Mouse (Mus musculus) MEL (cell line): ENCODE measurements around the gene Abca17. TPM values are rescaled to one million over a fixed set of nuclear protein-coding genes. Genes with fewer than 3 reads are reported as not detected.

Experiments
- DNase-seq: peaks from one replicate; pipeline ENCODE4 v3.0.0; 2011; ENCODE audit warnings: low read depth, low spot score
- H3K27ac ChIP-seq: 2 replicates; pipeline ENCODE4 v1.5.1; 2012; ENCODE audit warnings: low read depth, mild to moderate bottlenecking, control low read depth, low read length, moderate library complexity; ENCODE audit not compliant: control insufficient read depth
- H3K27me3 ChIP-seq, 2 experiments: fragments of 150-350 bp in 1 of 2; sonication (generic) in 1 of 2; 2 replicates each; pipeline ENCODE4 v1.6.1; 2012; ENCODE audit warnings: low read length in 2 of 2, mild to moderate bottlenecking in 2 of 2, improper control_type of control experiment in 1 of 2, moderate library complexity in 1 of 2; ENCODE audit not compliant: insufficient read depth in 2 of 2, control insufficient read depth in 1 of 2
- H3K36me3 ChIP-seq, 2 experiments: 2 replicates each; pipeline ENCODE4 v1.6.1; 2012 to 2014; ENCODE audit warnings: low read length in 2 of 2, improper control_type of control experiment in 1 of 2, inconsistent platforms in 1 of 2, mild to moderate bottlenecking in 1 of 2; ENCODE audit not compliant: insufficient read depth in 2 of 2, control insufficient read depth in 1 of 2
- H3K4me1 ChIP-seq, 2 experiments: fragments of 150-350 bp in 1 of 2; sonication (generic) in 1 of 2; 2 replicates each; pipeline ENCODE4 v1.6.1; 2012; ENCODE audit warnings: low read length in 2 of 2, improper control_type of control experiment in 1 of 2, mild to moderate bottlenecking in 1 of 2; ENCODE audit not compliant: insufficient read depth in 2 of 2, control insufficient read depth in 1 of 2
- H3K4me3 ChIP-seq, 2 experiments: fragments of 150-350 bp in 1 of 2; sonication (generic) in 1 of 2; 2 replicates each; pipeline ENCODE4 v1.5.1; 2012; ENCODE audit warnings: low read depth in 2 of 2, low read length in 2 of 2, mild to moderate bottlenecking in 2 of 2, moderate library complexity in 2 of 2, control low read depth in 1 of 2, improper control_type of control experiment in 1 of 2; ENCODE audit not compliant: control insufficient read depth in 1 of 2, insufficient read depth in 1 of 2
- H3K79me2 ChIP-seq: 2 replicates; pipeline ENCODE4 v1.6.1; 2012; ENCODE audit warnings: mild to moderate bottlenecking, low read length, moderate library complexity; ENCODE audit not compliant: control insufficient read depth, poor library complexity, insufficient read depth
- H3K9ac ChIP-seq: 2 replicates; pipeline ENCODE4 v1.6.1; 2012; ENCODE audit warnings: low read depth, mild to moderate bottlenecking, control low read depth, low read length, moderate library complexity; ENCODE audit not compliant: control insufficient read depth, poor library complexity, severe bottlenecking
- H3K9me3 ChIP-seq: fragments of 150-350 bp; sonication (generic); replicated peaks from 2 replicates; pipeline ENCODE4 v1.6.1; 2012; ENCODE audit warnings: mild to moderate bottlenecking, low read length, improper control_type of control experiment, moderate library complexity; ENCODE audit not compliant: insufficient read depth
- BHLHE40 ChIP-seq: IDR thresholded peaks from 2 replicates; pipeline ENCODE4 v1.6.1; 2012; ENCODE audit warnings: low read depth, mild to moderate bottlenecking, inconsistent platforms, low read length, improper control_type of control experiment, borderline replicate concordance
- CHD1 ChIP-seq: IDR thresholded peaks from 2 replicates; pipeline ENCODE4 v1.6.1; 2012; ENCODE audit warnings: low read depth, mild to moderate bottlenecking, inconsistent platforms, low read length, improper control_type of control experiment
- CHD2 ChIP-seq: IDR thresholded peaks from 2 replicates; pipeline ENCODE4 v1.6.1; 2011; ENCODE audit warnings: low read length, improper control_type of control experiment
- CTCF ChIP-seq, 3 experiments: IDR thresholded peaks in 2 of 3; conservative IDR thresholded peaks in 1 of 3; 2 replicates each; pipeline ENCODE4 v1.5.1; 2011 to 2012; ENCODE audit warnings: low read length in 3 of 3, low read depth in 2 of 3, mild to moderate bottlenecking in 2 of 3, improper control_type of control experiment in 1 of 3, inconsistent platforms in 1 of 3, mixed read lengths in 1 of 3, moderate library complexity in 1 of 3; ENCODE audit not compliant: control insufficient read depth in 1 of 3, insufficient read depth in 1 of 3, poor library complexity in 1 of 3, severe bottlenecking in 1 of 3
- EP300 ChIP-seq, 2 experiments: IDR thresholded peaks; 2 replicates each; pipeline ENCODE4 v1.6.1; 2011; ENCODE audit warnings: improper control_type of control experiment in 2 of 2, low read length in 2 of 2, low read depth in 1 of 2, mild to moderate bottlenecking in 1 of 2
- ETS1 ChIP-seq: IDR thresholded peaks from 2 replicates; pipeline ENCODE4 v1.6.1; 2012; ENCODE audit warnings: low read depth, mild to moderate bottlenecking, inconsistent platforms, low read length, improper control_type of control experiment, moderate library complexity
- GATA1 ChIP-seq: IDR thresholded peaks from 2 replicates; pipeline ENCODE4 v1.6.1; 2011; ENCODE audit warnings: low read depth, low read length, improper control_type of control experiment
- JUND ChIP-seq: IDR thresholded peaks from 2 replicates; pipeline ENCODE4 v1.6.1; 2011; ENCODE audit warnings: low read depth, mild to moderate bottlenecking, improper control_type of control experiment, low read length
- KAT2A ChIP-seq: conservative IDR thresholded peaks from 2 replicates; pipeline ENCODE4 v1.6.1; 2012; ENCODE audit warnings: low read depth, low read length, improper control_type of control experiment, inconsistent platforms
- MAFK ChIP-seq: IDR thresholded peaks from 2 replicates; pipeline ENCODE4 v1.6.1; 2011; ENCODE audit warnings: low read depth, mild to moderate bottlenecking, low read length, improper control_type of control experiment, borderline replicate concordance
- MYB ChIP-seq: IDR thresholded peaks from 2 replicates; pipeline ENCODE4 v1.6.1; 2011; ENCODE audit warnings: mild to moderate bottlenecking, low read depth, low read length, improper control_type of control experiment
- NELFE ChIP-seq: IDR thresholded peaks from 2 replicates; pipeline ENCODE4 v1.6.1; 2011; ENCODE audit warnings: low read depth, low read length, improper control_type of control experiment
- NRF1 ChIP-seq: IDR thresholded peaks from 2 replicates; pipeline ENCODE4 v1.6.1; 2014; ENCODE audit warnings: low read depth, mild to moderate bottlenecking, inconsistent platforms, low read length, improper control_type of control experiment, moderate library complexity; ENCODE audit not compliant: poor library complexity, insufficient read depth, severe bottlenecking
- POLR2A ChIP-seq, 2 experiments: IDR thresholded peaks; 2 replicates each; pipeline ENCODE4 v1.6.1; 2011 to 2012; ENCODE audit warnings: low read length in 2 of 2, mild to moderate bottlenecking in 2 of 2, control low read depth in 1 of 2, improper control_type of control experiment in 1 of 2, low read depth in 1 of 2, moderate library complexity in 1 of 2; ENCODE audit not compliant: control insufficient read depth in 1 of 2, insufficient read depth in 1 of 2, poor library complexity in 1 of 2
- POLR2AphosphoS5 ChIP-seq: IDR thresholded peaks from 2 replicates; pipeline ENCODE4 v1.6.1; 2012; ENCODE audit warnings: low read depth, borderline replicate concordance, mild to moderate bottlenecking, inconsistent platforms, low read length, moderate library complexity, mixed read lengths
- RAD21 ChIP-seq: IDR thresholded peaks from 2 replicates; pipeline ENCODE4 v1.6.1; 2011; ENCODE audit warnings: mild to moderate bottlenecking, low read depth, low read length, improper control_type of control experiment
- RCOR1 ChIP-seq: IDR thresholded peaks from 2 replicates; pipeline ENCODE4 v1.6.1; 2012; ENCODE audit warnings: low read depth, mild to moderate bottlenecking, inconsistent platforms, low read length, improper control_type of control experiment
- TAL1 ChIP-seq: IDR thresholded peaks from 2 replicates; pipeline ENCODE4 v1.6.1; 2012; ENCODE audit warnings: mild to moderate bottlenecking, inconsistent platforms, low read length, moderate library complexity, mixed read lengths
- TCF12 ChIP-seq: IDR thresholded peaks from 2 replicates; pipeline ENCODE4 v1.6.1; 2014; ENCODE audit warnings: low read depth, mild to moderate bottlenecking, inconsistent platforms, low read length, improper control_type of control experiment, moderate library complexity
- USF1 ChIP-seq: IDR thresholded peaks from 2 replicates; pipeline ENCODE4 v1.6.1; 2014; ENCODE audit warnings: low read depth, mild to moderate bottlenecking, inconsistent platforms, low read length, improper control_type of control experiment, moderate library complexity
- USF2 ChIP-seq, 2 experiments: IDR thresholded peaks; 2 replicates each; pipeline ENCODE4 v1.6.1; 2011 to 2012; ENCODE audit warnings: improper control_type of control experiment in 2 of 2, low read length in 2 of 2, borderline replicate concordance in 1 of 2, inconsistent platforms in 1 of 2, low read depth in 1 of 2, mild to moderate bottlenecking in 1 of 2; ENCODE audit not compliant: insufficient read depth in 1 of 2
- ZNF384 ChIP-seq: IDR thresholded peaks from 2 replicates; pipeline ENCODE4 v1.6.1; 2012; ENCODE audit warnings: low read depth, mild to moderate bottlenecking, inconsistent platforms, low read length, improper control_type of control experiment
- polyA plus RNA-seq, 2 experiments: library from polyadenylated mRNA; stranded (reverse) in 1 of 2; unstranded in 1 of 2; fragments of >175 nt in 1 of 2; fragments of >200 nt in 1 of 2; gene quantifications; 2 replicates each; pipeline versions ENCODE4 v1.2.1 to v1.2.4; 2012; ENCODE audit warnings: low replicate concordance in 2 of 2, low read depth in 1 of 2; ENCODE audit not compliant: insufficient read length in 2 of 2, insufficient read depth in 1 of 2, missing spikeins in 1 of 2
- total RNA-seq: library from RNA; depleted of rRNA; stranded (reverse); fragments of 300-350 nt; gene quantifications from 2 replicates; pipeline ENCODE4 v1.2.3, GENCODE M21; 2012

The Abca17 gene
- total and polyA plus RNA-seq, 3 experiments: 0.03 to 0.04 TPM; not detected in 1

- Histone ChIP-seq H3K79me2 (no peaks in the 10 kb centered on the region), H3K27me3 (peaks cover 0 to 1% of the 10 kb centered on the region in 2 experiments; a peak in 3 of 4 replicates), H3K9me3 (no peaks in the 10 kb centered on the region), H3K4me1 (no peaks in the 10 kb centered on the region), H3K27ac (no peak overlapping the region), H3K36me3 (no peaks in the 10 kb centered on the region), H3K4me3 (no peak overlapping the region), H3K9ac (no peak overlapping the region)
- DNase-seq: no peak
- no peak for TF ChIP-seq RAD21
- no peak for TF ChIP-seq GATA1
- TF ChIP-seq MYB: no peak
- TF ChIP-seq POLR2A (IDR thresholded peaks at IDR 0.05; ENCODE audit: control insufficient read depth in 1 of 2, insufficient read depth in 1 of 2, low read depth in 1 of 2, low read length in 2 of 2, poor library complexity in 1 of 2): no peak
- TF ChIP-seq TAL1: no peak
- TF ChIP-seq CHD1: no peak
- TF ChIP-seq ZNF384: no peak
- no peak for TF ChIP-seq CTCF (IDR thresholded peaks at IDR 0.05 in 2 of 3, conservative IDR thresholded peaks at IDR 0.05 in 1 of 3; ENCODE audit: control insufficient read depth in 1 of 3, insufficient read depth in 1 of 3, low read depth in 2 of 3, low read length in 3 of 3, poor library complexity in 1 of 3, severe bottlenecking in 1 of 3)
- TF ChIP-seq TCF12: no peak
- no peak for TF ChIP-seq USF2 (IDR thresholded peaks at IDR 0.05; ENCODE audit: borderline replicate concordance in 1 of 2, insufficient read depth in 1 of 2, low read depth in 1 of 2, low read length in 2 of 2)
- TF ChIP-seq NRF1: no peak
- TF ChIP-seq NELFE: no peak
- TF ChIP-seq KAT2A: no peak
- TF ChIP-seq BHLHE40: no peak
- TF ChIP-seq RCOR1: no peak
- TF ChIP-seq USF1: no peak
- no peak for TF ChIP-seq EP300 (IDR thresholded peaks at IDR 0.05; ENCODE audit: low read depth in 1 of 2, low read length in 2 of 2)
- no peak for TF ChIP-seq JUND
- no peak for TF ChIP-seq CHD2
These were observed 23.2 kb downstream of the Abca17 start for GRCm38 (mm10) chr17:24327656-24328055.

DNA sequence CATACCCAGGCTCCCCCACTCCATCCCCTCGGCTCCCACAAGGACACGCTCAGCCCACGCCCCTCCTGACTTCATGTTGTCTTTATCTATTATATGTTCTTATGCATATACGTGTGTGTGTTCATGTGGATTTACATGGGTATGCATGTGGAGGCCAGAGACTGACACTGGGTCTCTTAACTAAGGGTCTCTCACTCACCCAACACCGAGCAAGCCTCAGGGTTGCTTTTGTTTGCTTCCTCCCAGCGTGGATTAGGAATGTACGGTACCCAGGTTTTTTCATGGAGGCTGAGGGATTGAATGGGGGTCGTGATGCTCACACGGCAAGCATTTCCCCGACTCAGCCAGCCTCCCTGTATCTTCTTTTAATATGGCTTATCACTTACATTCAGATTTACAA, 25.8 kb downstream of the Abca17 start:
- no peak overlapping the region for H3K4me3 ChIP-seq
- TF ChIP-seq POLR2AphosphoS5 (no peak), ETS1 (no peak), JUND (no peak), EP300 (IDR thresholded peaks at IDR 0.05; ENCODE audit: low read depth in 1 of 2, low read length in 2 of 2) (no peak), BHLHE40 (no peak), USF2 (IDR thresholded peaks at IDR 0.05; ENCODE audit: borderline replicate concordance in 1 of 2, insufficient read depth in 1 of 2, low read depth in 1 of 2, low read length in 2 of 2) (no peak), MAFK (no peak), NELFE (no peak)
- TF ChIP-seq, all 39 proteins: peak for 0
- no peaks in the 10 kb centered on the region for H3K36me3 ChIP-seq
- peaks cover 0 to 1% of the 10 kb centered on the region in 2 experiments; a peak in 3 of 4 replicates for H3K27me3 ChIP-seq
- H3K27ac ChIP-seq: no peak overlapping the region
- no peaks in the 10 kb centered on the region for H3K79me2 ChIP-seq
- H3K4me1 ChIP-seq: no peaks in the 10 kb centered on the region
- no peak for DNase-seq
- no peaks in the 10 kb centered on the region for H3K9me3 ChIP-seq
- no peak overlapping the region for H3K9ac ChIP-seq
